Mouse (Mus musculus) bone marrow macrophage, adult 2 months (primary cell): ENCODE data around the gene Dlg4. TPM values are rescaled to one million over a fixed set of nuclear protein-coding genes. Genes with fewer than 3 reads are reported as not detected.
A peak's percentile ranks its signal among the peaks of the same experiment; 100 is the strongest.
"Not testable (repeated sequence)": the region's sequence is repeated elsewhere in the genome, so short reads cannot be mapped to it uniquely, and the experiment has no call there.

Experiments
- H3K27ac ChIP-seq: 2 replicates; pipeline ENCODE4 v1.5.1; 2012; ENCODE audit warnings: low read depth, low read length; ENCODE audit not compliant: insufficient read depth
- H3K4me1 ChIP-seq: 2 replicates; pipeline ENCODE4 v1.6.1; 2012; ENCODE audit warnings: low read length; ENCODE audit not compliant: control insufficient read depth, insufficient read depth
- H3K4me3 ChIP-seq: 2 replicates; pipeline ENCODE4 v1.5.1; 2012; ENCODE audit warnings: mild to moderate bottlenecking, low read length, moderate library complexity; ENCODE audit not compliant: insufficient read depth
- CTCF ChIP-seq: IDR thresholded peaks from 2 replicates; pipeline ENCODE4 v1.5.1; 2012; ENCODE audit warnings: low read depth, mild to moderate bottlenecking, low read length, moderate library complexity
- POLR2A ChIP-seq: IDR thresholded peaks from 2 replicates; pipeline ENCODE4 v1.6.1; 2012; ENCODE audit warnings: mild to moderate bottlenecking, low read depth, low read length, borderline replicate concordance
- polyA plus RNA-seq: library from polyadenylated mRNA; stranded (reverse); fragments of >200 nt; gene quantifications from 2 replicates; pipeline ENCODE4 v1.2.4, GENCODE M21; 2012; ENCODE audit not compliant: missing spikeins, insufficient read depth, insufficient read length

Dlg4 gene
- polyA plus RNA-seq, 1 experiment: 31.1 TPM

- peaks cover 11% of the 10 kb centered on the region for H3K4me1 ChIP-seq
- no peak overlapping the region for H3K27ac ChIP-seq
- TF ChIP-seq CTCF (no peak), POLR2A (no peak)
- H3K4me3 ChIP-seq: no peak overlapping the region
These were observed 53.3 kb downstream of the Dlg4 start for GRCm38 (mm10) chr11:70070057-70070456.

GRCm38 (mm10) chr11:70070603-70071002, 53.9 kb downstream of the Dlg4 start:
- H3K4me3 ChIP-seq, H3K27ac ChIP-seq: not testable (repeated sequence)
- H3K4me1 ChIP-seq: peaks cover 16% of the 10 kb centered on the region

- no peak overlapping the region; the same call in 1 of the 2 replicates for H3K27ac ChIP-seq
These were observed 57.8 kb downstream of the Dlg4 start for GRCm38 (mm10) chr11:70074379-70075071.

GRCm38 (mm10) chr11:70075581-70075980, 58.8 kb downstream of the Dlg4 start:
- H3K4me1 ChIP-seq: peaks cover 39% of the 10 kb centered on the region
- H3K4me3 ChIP-seq: no peak overlapping the region
- TF ChIP-seq CTCF (no peak), POLR2A (no peak)
- peak overlapping the region; percentile 45 for H3K27ac ChIP-seq

More at GRCm38 (mm10) chr11:70074379-70075071, 57.8 kb downstream of the Dlg4 start:
- H3K4me1 ChIP-seq: peaks cover 29% of the 10 kb centered on the region
- H3K4me3 ChIP-seq: no peak overlapping the region
- TF ChIP-seq POLR2A (no peak), CTCF (peak; percentile 91)

- peaks cover 48% of the 10 kb centered on the region for H3K4me1 ChIP-seq
- no peak overlapping the region for H3K4me3 ChIP-seq
- TF ChIP-seq CTCF (no peak), POLR2A (no peak)
- no peak overlapping the region for H3K27ac ChIP-seq
These were observed 60.7 kb downstream of the Dlg4 start for GRCm38 (mm10) chr11:70077441-70077840.

GRCm38 (mm10) chr11:70079175-70079574, 62.4 kb downstream of the Dlg4 start:
- TF ChIP-seq POLR2A (no peak), CTCF (no peak)

GRCm38 (mm10) chr11:70079928-70080327, 63.2 kb downstream of the Dlg4 start:
- Histone ChIP-seq H3K27ac (peak overlapping the region; percentile 27; the same call in 1 of the 2 replicates), H3K4me3 (no peak overlapping the region), H3K4me1 (peaks cover 67% of the 10 kb centered on the region)
- TF ChIP-seq POLR2A (no peak), CTCF (no peak)

More at GRCm38 (mm10) chr11:70079175-70079574, 62.4 kb downstream of the Dlg4 start:
- Histone ChIP-seq H3K27ac (no peak overlapping the region), H3K4me1 (peaks cover 64% of the 10 kb centered on the region), H3K4me3 (no peak overlapping the region)

- TF ChIP-seq POLR2A: no peak
- TF ChIP-seq CTCF: no peak
- H3K27ac ChIP-seq: peak overlapping the region; percentile 45
- no peak overlapping the region for H3K4me3 ChIP-seq
- H3K4me1 ChIP-seq: peaks cover 64% of the 10 kb centered on the region
These were observed 64.3 kb downstream of the Dlg4 start for GRCm38 (mm10) chr11:70080803-70081590.

GRCm38 (mm10) chr11:70084563-70084962, 67.8 kb downstream of the Dlg4 start:
- H3K4me3 ChIP-seq: peak overlapping the region; percentile 10; the same call in 1 of the 2 replicates
- H3K27ac ChIP-seq: peak overlapping the region; percentile 98
- TF ChIP-seq CTCF: no peak
- H3K4me1 ChIP-seq: peaks cover 73% of the 10 kb centered on the region
